ENCODE assay signal across 16 mouse cellular contexts in genomic region chr7:109898911-109899310, GRCm38 (mm10). TPM values are rescaled to one million over a fixed set of nuclear protein-coding genes. Genes with fewer than 3 reads are reported as not detected.
A peak's percentile ranks its signal among the peaks of the same experiment; 100 is the strongest.
DNase-seq lines count a peak whose midpoint lies in the region; ATAC-seq lines count a peak whose summit lies in the region.
"Had no signal": no experiment of that assay in that cellular context is flagged by ENCODE, and none has a peak within 500 bp of the region (broad histone marks: within the 10 kb centered on the region; RNA-seq: fewer than 3 reads in every experiment).

No protein-coding gene starts in this region.

- H3K4me3 ChIP-seq in kidney, embryonic 15.5 days (replicated peaks), result no peak overlapping the region
- H3K4me3 ChIP-seq: erythroblast, embryonic 14.5 days; hindbrain, embryonic 13.5 days; liver, embryonic 15.5 days had no signal

- no peak overlapping the region for H3K4me2 ChIP-seq in kidney, embryonic 15.5 days
- H3K4me2 ChIP-seq: hindbrain, embryonic 13.5 days; liver, embryonic 15.5 days had no signal

- no peaks in the 10 kb centered on the region for H3K4me1 ChIP-seq in kidney, embryonic 15.5 days
- H3K4me1 ChIP-seq: hindbrain, embryonic 13.5 days; liver, embryonic 15.5 days had no signal

- H3K36me3 ChIP-seq in kidney, embryonic 15.5 days, result peaks cover 100% of the 10 kb centered on the region

- no peak for ATAC-seq in kidney, embryonic 15.5 days (replicated peaks; ENCODE audit: low FRiP score)
- ATAC-seq: forebrain, postnatal 0 days; intestine, embryonic 16.5 days had no signal

- no peaks in the 10 kb centered on the region for H3K27me3 ChIP-seq in kidney, embryonic 15.5 days
- H3K27me3 ChIP-seq: hindbrain, embryonic 13.5 days; liver, embryonic 15.5 days had no signal

- H3K27ac ChIP-seq in kidney, embryonic 15.5 days, result no peak overlapping the region
- H3K27ac ChIP-seq: hindbrain, embryonic 13.5 days; liver, embryonic 15.5 days had no signal

- H3K9me3 ChIP-seq in kidney, embryonic 15.5 days (replicated peaks), result no peaks in the 10 kb centered on the region
- H3K9me3 ChIP-seq: hindbrain, embryonic 13.5 days; liver, embryonic 15.5 days had no signal

- no peak overlapping the region for H3K9ac ChIP-seq in kidney, embryonic 15.5 days
- H3K9ac ChIP-seq: forebrain, postnatal 0 days; hindbrain, embryonic 13.5 days; liver, embryonic 15.5 days had no signal

- DNase-seq in kidney, adult 18-20 months, result peak; percentile 26
- peak; percentile 14 for DNase-seq in 416B (ENCODE audit: low read depth)
- peak; percentile 65 for DNase-seq in adrenal gland, adult 2 months
- peak; percentile 50 for DNase-seq in kidney, postnatal 14 days
- DNase-seq in urinary bladder, postnatal 4 days (ENCODE audit: low spot score in 2 of 2), result no peak
- DNase-seq in testis, postnatal 10 days (ENCODE audit: low spot score), result no peak
- DNase-seq: forebrain, postnatal 0 days; gastrocnemius, postnatal 25 days; left cerebral cortex, postnatal 4 days; right cerebral cortex, adult 18-20 months had no signal

RNA-seq across cellular contexts. Expression of gene Scube2, which starts 33.4 kb away (rescaled TPM):
- polyA plus RNA-seq in kidney, embryonic 15.5 days (2015; fragmentation: Nextera tagmentation; extraction: Ambion mirVana), result 0.89 and 1.0 TPM in 2 replicates
- total RNA-seq in adrenal gland, adult 2 months (2021), result under 1 TPM; 0.17 to 0.62 TPM
- polyA plus RNA-seq in adrenal gland, adult 2 months (2012; rRNA removed), result 0.10 and 0.22 TPM in 2 replicates
- total RNA-seq: megakaryocyte-erythroid progenitor cell, adult 5-6 weeks had no signal
- polyA plus RNA-seq: erythroblast, embryonic 14.5 days had no signal

Comparison
In these comparisons a context has a peak if more than half of its experiments do, and no peak if none do; other contexts are left out.
1. DNase-seq: peak in kidney, adult 18-20 months (single experiment), 416B (single experiment), adrenal gland, adult 2 months (single experiment) and kidney, postnatal 14 days (single experiment); none in urinary bladder, postnatal 4 days (0 of 2) and testis, postnatal 10 days (single experiment).